Mouse (Mus musculus): Measurements from ENCODE around the gene Usp46. TPM values are rescaled to one million over a fixed set of nuclear protein-coding genes. Genes with fewer than 3 reads are reported as not detected.

Usp46 gene
- polyA plus RNA-seq, 1 experiment from 2014 or later, result 32.1 TPM

DNA sequence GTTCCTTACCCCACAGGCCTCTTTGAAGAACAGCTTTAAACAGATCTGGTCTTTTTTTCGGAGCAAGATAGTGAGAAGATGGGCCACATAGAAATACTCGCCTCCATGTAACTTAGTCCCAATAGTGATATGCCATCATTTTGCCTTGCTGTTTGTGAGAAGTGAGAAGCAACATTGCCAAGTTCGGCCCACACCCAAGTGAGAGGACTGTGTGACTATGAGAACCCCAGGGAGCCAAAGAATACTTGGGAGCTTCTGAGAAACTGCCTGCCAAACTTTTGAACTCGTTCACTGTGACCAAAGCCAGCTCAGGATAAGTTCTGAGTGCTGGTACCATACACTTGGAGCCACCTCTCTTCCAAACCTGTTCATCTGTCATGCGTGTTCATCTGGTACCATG, 110.1 kb downstream of the Usp46 start:
- ATAC-seq (ENCODE audit: insufficient read depth, low FRiP score), result no peak
- H3K9me3 ChIP-seq (replicated peaks; ENCODE audit: control insufficient read depth, low read length), result no peaks in the 10 kb centered on the region
- WGBS, result 90% methylated on average over 5 of the region's 5 CpGs

DNA sequence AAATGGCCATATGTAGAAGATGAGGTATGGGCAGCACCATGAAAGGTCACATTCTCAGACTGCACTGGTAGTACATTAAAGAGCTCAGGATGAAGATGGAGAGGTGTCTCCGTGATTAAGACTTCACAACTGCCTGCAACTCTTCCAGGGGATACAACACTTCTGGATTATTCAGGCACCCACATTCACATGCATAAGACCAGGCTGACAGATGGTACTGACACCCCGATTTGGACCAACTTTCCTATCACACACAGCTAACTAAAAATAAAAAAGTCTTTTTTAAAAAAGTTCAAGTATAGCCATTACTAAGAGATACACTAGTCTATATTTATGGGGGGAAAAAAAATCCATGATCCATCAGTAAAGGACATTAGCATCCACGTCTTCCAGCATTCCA, 112.5 kb downstream of the Usp46 start:
- H3K9ac ChIP-seq (ENCODE audit: low read length), result no peak overlapping the region
- no peaks in the 10 kb centered on the region for H3K36me3 ChIP-seq (ENCODE audit: control insufficient read depth, insufficient read depth, low read length)
- H3K27ac ChIP-seq (ENCODE audit: low read length), result no peak overlapping the region
- no peaks in the 10 kb centered on the region for H3K27me3 ChIP-seq (ENCODE audit: control insufficient read depth, insufficient read depth, low read length)
- 78% methylated on average over 3 of the region's 3 CpGs for WGBS
- no peak overlapping the region for H3K4me2 ChIP-seq (ENCODE audit: low read depth, low read length)
- H3K4me1 ChIP-seq (ENCODE audit: control insufficient read depth, insufficient read depth, low read length), result no peaks in the 10 kb centered on the region
- ATAC-seq (ENCODE audit: insufficient read depth, low FRiP score), result no peak
- no peak overlapping the region for H3K4me3 ChIP-seq (replicated peaks; ENCODE audit: low read length)
- H3K9me3 ChIP-seq (replicated peaks; ENCODE audit: control insufficient read depth, low read length), result no peaks in the 10 kb centered on the region

More for the DNA sequence above, 110.1 kb downstream of the Usp46 start:
- no peak overlapping the region for H3K27ac ChIP-seq (ENCODE audit: low read length)
- no peak overlapping the region for H3K9ac ChIP-seq (ENCODE audit: low read length)
- no peaks in the 10 kb centered on the region for H3K4me1 ChIP-seq (ENCODE audit: control insufficient read depth, insufficient read depth, low read length)
- no peak overlapping the region for H3K4me2 ChIP-seq (ENCODE audit: low read depth, low read length)
- no peaks in the 10 kb centered on the region for H3K36me3 ChIP-seq (ENCODE audit: control insufficient read depth, insufficient read depth, low read length)
- no peak overlapping the region for H3K4me3 ChIP-seq (replicated peaks; ENCODE audit: low read length)
- H3K27me3 ChIP-seq (ENCODE audit: control insufficient read depth, insufficient read depth, low read length), result no peaks in the 10 kb centered on the region

DNA sequence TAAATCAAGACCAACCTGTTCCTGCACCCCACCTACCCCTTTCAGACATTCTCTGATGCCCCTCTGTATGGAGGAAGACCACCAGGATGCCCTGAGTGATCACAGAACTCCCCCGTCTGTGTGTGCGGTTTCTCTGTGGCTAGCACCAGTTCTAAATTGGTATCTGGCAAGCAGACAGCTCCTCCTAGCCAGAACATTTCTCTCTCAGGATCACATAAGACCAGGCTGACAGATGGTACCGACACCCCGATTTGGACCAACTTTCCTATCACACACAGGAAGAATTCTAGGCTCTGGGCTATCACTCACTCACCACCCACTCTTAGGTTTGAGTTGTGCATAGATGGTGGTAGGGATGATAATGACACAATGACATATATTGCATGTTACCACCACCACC, 113.2 kb downstream of the Usp46 start:
- H3K27me3 ChIP-seq (ENCODE audit: control insufficient read depth, insufficient read depth, low read length), result no peaks in the 10 kb centered on the region
- ATAC-seq (ENCODE audit: insufficient read depth, low FRiP score), result no peak
- H3K9ac ChIP-seq (ENCODE audit: low read length), result no peak overlapping the region
- WGBS, result 87% methylated on average over 4 of the region's 4 CpGs
- H3K36me3 ChIP-seq (ENCODE audit: control insufficient read depth, insufficient read depth, low read length), result no peaks in the 10 kb centered on the region
- no peaks in the 10 kb centered on the region for H3K4me1 ChIP-seq (ENCODE audit: control insufficient read depth, insufficient read depth, low read length)
- no peak overlapping the region for H3K27ac ChIP-seq (ENCODE audit: low read length)
- H3K9me3 ChIP-seq (replicated peaks; ENCODE audit: control insufficient read depth, low read length), result no peaks in the 10 kb centered on the region
- no peak overlapping the region for H3K4me2 ChIP-seq (ENCODE audit: low read depth, low read length)
- no peak overlapping the region for H3K4me3 ChIP-seq (replicated peaks; ENCODE audit: low read length)

DNA sequence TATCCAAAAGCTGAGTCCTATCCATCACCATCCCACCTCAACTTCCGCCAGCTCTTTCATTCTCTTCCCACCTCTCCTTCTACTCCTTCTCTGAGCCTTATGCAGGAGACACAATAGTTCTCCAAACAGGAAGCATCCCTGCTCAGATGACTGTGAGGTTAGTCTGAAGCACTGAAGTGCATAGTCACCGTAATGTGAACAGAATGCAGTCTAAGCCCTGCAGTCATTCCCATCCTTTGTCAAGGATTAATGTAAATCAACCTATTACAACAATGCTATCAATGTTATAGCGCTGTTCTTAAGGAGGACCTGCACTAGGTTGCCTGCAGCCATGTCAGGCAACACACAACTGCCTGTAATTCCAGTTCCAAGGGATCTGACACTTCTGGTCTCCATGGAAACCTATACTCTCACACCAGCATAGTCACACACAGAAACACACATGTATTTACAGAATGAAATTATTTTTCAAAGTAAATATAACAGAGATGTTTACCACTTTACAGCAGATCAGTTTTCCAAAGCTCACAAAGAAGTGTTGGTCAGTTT, 115.1 kb downstream of the Usp46 start:
- WGBS, result 86% methylated on average over 3 of the region's 3 CpGs
- Histone ChIP-seq H3K27me3 (ENCODE audit: control insufficient read depth, insufficient read depth, low read length) (no peaks in the 10 kb centered on the region), H3K4me2 (ENCODE audit: low read depth, low read length) (no peak overlapping the region), H3K27ac (ENCODE audit: low read length) (no peak overlapping the region), H3K9me3 (replicated peaks; ENCODE audit: control insufficient read depth, low read length) (no peaks in the 10 kb centered on the region), H3K9ac (ENCODE audit: low read length) (no peak overlapping the region), H3K36me3 (ENCODE audit: control insufficient read depth, insufficient read depth, low read length) (no peaks in the 10 kb centered on the region), H3K4me1 (ENCODE audit: control insufficient read depth, insufficient read depth, low read length) (no peaks in the 10 kb centered on the region), H3K4me3 (replicated peaks; ENCODE audit: low read length) (no peak overlapping the region)
- ATAC-seq (ENCODE audit: insufficient read depth, low FRiP score), result no peak

DNA sequence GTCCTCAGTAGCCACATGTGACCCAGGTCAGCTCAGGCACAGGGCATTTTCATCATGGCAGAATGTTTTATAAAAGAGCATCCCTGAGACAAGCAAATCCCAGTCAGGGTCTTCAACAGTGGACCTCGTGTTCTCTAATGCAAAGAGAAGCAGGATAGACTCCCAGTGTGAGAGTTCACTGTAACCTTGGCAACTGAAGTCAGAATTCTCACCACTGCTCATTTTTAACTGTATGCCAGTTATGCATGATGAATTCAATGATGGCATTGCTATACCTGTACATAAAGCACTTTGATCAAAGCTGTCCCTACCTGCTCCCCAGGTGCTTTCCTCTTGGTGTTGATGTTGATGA, 116.6 kb downstream of the Usp46 start:
- no peaks in the 10 kb centered on the region for H3K27me3 ChIP-seq (ENCODE audit: control insufficient read depth, insufficient read depth, low read length)
- ATAC-seq (ENCODE audit: insufficient read depth, low FRiP score), result no peak
- WGBS, result 84% methylated on average over 1 of the region's 1 CpGs
- H3K4me1 ChIP-seq (ENCODE audit: control insufficient read depth, insufficient read depth, low read length), result no peaks in the 10 kb centered on the region
- H3K9ac ChIP-seq (ENCODE audit: low read length), result no peak overlapping the region
- no peak overlapping the region for H3K4me2 ChIP-seq (ENCODE audit: low read depth, low read length)
- no peaks in the 10 kb centered on the region for H3K36me3 ChIP-seq (ENCODE audit: control insufficient read depth, insufficient read depth, low read length)
- H3K27ac ChIP-seq (ENCODE audit: low read length), result no peak overlapping the region
- H3K9me3 ChIP-seq (replicated peaks; ENCODE audit: control insufficient read depth, low read length), result no peaks in the 10 kb centered on the region
- no peak overlapping the region for H3K4me3 ChIP-seq (replicated peaks; ENCODE audit: low read length)

DNA sequence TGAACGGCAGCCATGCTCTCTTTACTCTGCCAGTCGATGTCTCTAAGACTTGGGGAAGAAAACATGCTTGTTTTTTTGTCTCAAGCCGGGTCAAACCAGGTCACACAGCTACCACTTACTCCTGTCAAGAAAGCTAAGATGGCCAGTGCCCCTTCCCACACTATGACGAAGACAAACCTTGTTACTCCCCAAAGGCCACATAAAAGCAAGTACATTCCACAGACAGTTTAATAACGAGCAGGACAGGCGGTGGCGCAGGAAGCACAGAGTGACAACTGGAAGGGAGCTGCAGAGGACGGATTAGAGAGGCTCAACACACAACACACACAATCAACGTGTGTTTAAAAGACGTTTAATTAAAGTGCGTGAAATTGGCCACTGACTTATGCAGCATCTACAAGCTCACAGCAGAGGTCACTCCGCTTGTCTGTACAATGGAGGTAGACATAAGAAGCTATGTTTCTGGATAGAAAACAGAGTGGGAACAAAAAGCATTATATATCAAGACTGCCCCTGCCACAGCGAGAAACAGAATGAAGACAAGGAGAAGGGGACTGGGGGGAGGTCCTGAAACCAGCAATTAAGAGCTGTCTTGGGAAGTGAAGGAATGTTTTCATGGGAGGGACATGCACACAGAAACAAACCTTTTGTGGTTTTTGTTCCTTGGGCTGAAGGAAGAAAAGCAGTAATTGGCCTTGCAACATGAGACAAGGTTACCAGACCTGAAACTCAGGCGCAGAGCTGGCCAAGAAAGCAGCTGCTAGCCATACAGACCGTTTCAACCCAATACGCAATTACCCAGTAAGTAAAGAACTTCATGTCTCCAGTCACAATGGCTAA, 117.2 kb downstream of the Usp46 start:
- 70% methylated on average over 16 of the region's 16 CpGs for WGBS
- no peak overlapping the region for H3K9ac ChIP-seq (ENCODE audit: low read length)
- H3K4me3 ChIP-seq (replicated peaks; ENCODE audit: low read length), result no peak overlapping the region
- no peaks in the 10 kb centered on the region for H3K36me3 ChIP-seq (ENCODE audit: control insufficient read depth, insufficient read depth, low read length)
- no peaks in the 10 kb centered on the region for H3K4me1 ChIP-seq (ENCODE audit: control insufficient read depth, insufficient read depth, low read length)
- H3K9me3 ChIP-seq (replicated peaks; ENCODE audit: control insufficient read depth, low read length), result no peaks in the 10 kb centered on the region
- no peak overlapping the region for H3K27ac ChIP-seq (ENCODE audit: low read length)
- ATAC-seq (ENCODE audit: insufficient read depth, low FRiP score), result no peak
- H3K4me2 ChIP-seq (ENCODE audit: low read depth, low read length), result no peak overlapping the region
- H3K27me3 ChIP-seq (ENCODE audit: control insufficient read depth, insufficient read depth, low read length), result no peaks in the 10 kb centered on the region

Other genes with a start within 250 kb of the Usp46 start
- 52.8 and 56.1 TPM in 2 replicates for gene Rasl11b, start 126.9 kb upstream of the Usp46 start, polyA plus RNA-seq (2015; fragmentation: Nextera tagmentation; extraction: Ambion mirVana)